Mouse (Mus musculus) embryo, embryonic 11 days (tissue): ENCODE results near the gene Abcb1a.
"Not testable (repeated sequence)": the region's sequence is repeated elsewhere in the genome, so short reads cannot be mapped to it uniquely, and the experiment has no call there.

ENCODE experiments used
- DNase-seq: peaks from one replicate; pipeline ENCODE4 v3.0.0-alpha.2; 2015

Abcb1a gene

GRCm38 (mm10) chr5:8732639-8733038 is 72.8 kb downstream of the Abcb1a start:
- DNase-seq = no peak

GRCm38 (mm10) chr5:8733307-8733706 is 73.4 kb downstream of the Abcb1a start:
- DNase-seq = not testable (repeated sequence)

DNA sequence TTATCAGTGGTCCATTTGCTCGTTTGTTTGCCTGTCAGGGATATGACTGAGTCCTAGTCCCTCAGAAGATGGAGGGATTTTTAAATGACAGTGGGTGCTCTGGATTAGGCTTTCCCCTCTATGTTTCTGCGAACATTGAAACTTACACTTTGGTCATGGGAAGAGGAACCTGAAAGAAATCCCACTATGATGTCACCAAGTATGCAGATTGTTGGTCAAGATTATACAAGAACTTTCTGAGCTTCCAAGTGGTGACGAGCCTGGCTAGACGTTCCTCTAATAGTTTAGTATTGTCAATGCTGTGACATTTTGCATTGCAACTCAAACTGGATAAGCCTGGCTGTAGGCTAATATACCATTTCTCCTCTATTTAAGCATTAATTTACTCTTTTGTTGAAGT is 76.5 kb downstream of the Abcb1a start:
- DNase-seq = no peak

DNA sequence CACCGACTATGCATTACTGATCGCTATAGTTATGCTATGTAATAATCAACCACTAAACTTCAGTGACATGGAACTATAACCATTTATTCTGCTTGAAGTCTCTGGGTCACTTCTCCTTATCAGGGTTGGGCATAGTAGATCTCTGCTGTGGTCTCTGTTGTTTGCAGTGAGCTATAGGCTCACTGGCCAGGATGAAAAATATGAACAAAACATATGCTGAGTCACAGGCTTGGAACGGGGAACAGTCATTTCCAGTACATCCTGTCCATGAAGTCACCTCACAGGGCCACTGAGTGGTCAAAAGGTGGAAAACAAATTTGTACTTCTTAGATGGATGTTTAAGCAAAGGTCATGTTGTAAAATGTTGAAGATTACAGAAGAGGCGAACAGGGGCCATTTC is 77.2 kb downstream of the Abcb1a start:
- no peak for DNase-seq

- not testable (repeated sequence) for DNase-seq
Measured at GRCm38 (mm10) chr5:8747244-8747643, 87.4 kb downstream of the Abcb1a start.

DNA sequence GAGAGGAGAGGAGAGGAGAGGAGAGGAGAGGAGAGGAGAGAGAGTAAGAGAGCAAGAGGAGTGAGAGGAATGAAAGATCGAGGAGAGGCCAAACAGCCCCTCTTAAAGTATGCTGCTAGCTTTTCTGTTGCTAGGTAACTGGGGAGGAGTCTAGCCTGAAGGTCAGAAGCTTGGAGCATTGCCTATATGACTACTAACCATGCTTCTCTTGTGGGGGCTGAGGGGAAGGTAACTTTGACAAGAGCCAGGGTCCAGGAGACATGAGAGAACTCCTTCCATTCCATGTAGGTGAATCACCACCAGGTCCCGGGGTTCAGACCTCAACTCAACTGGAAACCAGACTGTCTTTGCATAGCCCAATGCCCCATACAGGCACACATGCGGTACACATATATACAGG is 113.0 kb downstream of the Abcb1a start:
- DNase-seq = no peak

DNA sequence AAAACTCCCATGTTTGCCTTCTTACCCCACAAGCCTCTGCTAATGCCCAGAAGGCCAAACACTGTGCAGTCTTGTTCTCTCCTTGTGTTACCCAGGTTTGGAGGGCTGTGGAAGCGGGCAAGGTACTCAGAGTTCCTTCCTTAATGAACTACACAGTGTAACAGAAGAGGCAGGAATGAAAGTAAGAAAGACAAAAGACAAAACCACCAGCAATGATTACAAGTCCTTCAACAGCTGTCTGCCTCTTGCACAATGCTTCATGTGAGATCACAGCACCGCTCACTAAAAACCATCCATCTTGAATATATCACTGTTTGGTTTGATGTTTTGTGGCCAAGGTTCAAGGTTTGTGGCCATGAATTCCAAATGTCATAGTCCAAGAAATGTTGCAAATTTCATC is 118.4 kb downstream of the Abcb1a start:
- DNase-seq = no peak

DNA sequence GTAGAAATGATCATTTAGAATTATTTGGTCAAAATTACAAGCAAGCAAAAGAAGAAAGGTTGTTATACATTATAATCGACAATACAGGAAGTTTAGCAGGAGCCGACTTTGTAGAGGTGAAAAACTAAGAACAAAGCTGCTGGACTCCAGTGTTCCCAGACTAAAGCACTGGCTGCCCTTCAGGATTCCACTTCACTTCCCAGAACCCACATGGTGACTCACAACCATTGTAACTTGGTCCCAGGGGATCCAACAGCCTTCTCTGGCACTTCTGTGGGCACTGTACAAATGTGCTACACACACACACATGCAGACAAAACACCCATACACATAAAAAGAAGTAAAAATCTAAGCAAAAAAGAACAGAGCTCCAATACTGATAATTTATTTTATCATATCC is 118.9 kb downstream of the Abcb1a start:
- no peak for DNase-seq

- no peak for DNase-seq
Measured at GRCm38 (mm10) chr5:8792281-8792680, 132.4 kb downstream of the Abcb1a start.
